Mouse (Mus musculus) cerebellum, adult 18-20 months (tissue): Measurements from ENCODE around the gene Dram1.

Experiments
- DNase-seq, 2 experiments: peaks; one replicate each; pipeline ENCODE4 v3.0.0; 2021

The Dram1 gene

GRCm38 (mm10) chr10:88281699-88282098 lies 97.2 kb downstream of the Dram1 start:
- no peak for DNase-seq

- no peak for DNase-seq
Observed at GRCm38 (mm10) chr10:88274045-88274444, 104.8 kb downstream of the Dram1 start.
